Mouse (Mus musculus) midbrain, embryonic 11.5 days (tissue): Measurements from ENCODE around the gene Apoa2. TPM values are rescaled to one million over a fixed set of nuclear protein-coding genes. Genes with fewer than 3 reads are reported as not detected.

Experiments used
- ATAC-seq: fragments of 200-750 bp; cut with Nextera tagmentation; 2 replicates; pipeline ENCODE4 v1.8.0; 2017; ENCODE audit warnings: moderate TSS enrichment, moderate library complexity; ENCODE audit not compliant: low FRiP score
- DNase-seq: peaks from one replicate; pipeline ENCODE4 v3.0.0; 2015; ENCODE audit warnings: low spot score; ENCODE audit errors: missing footprints
- H3K27ac ChIP-seq: fragments of 300-500 bp; sonication (generic); 2 replicates; pipeline ENCODE4 v1.5.1; 2014; ENCODE audit warnings: low read depth, low read length
- H3K27me3 ChIP-seq: fragments of 300-500 bp; sonication (generic); 2 replicates; pipeline ENCODE4 v1.6.1; 2014; ENCODE audit warnings: mild to moderate bottlenecking, low read length, moderate library complexity, mixed read lengths; ENCODE audit not compliant: control insufficient read depth, insufficient read depth
- H3K36me3 ChIP-seq: fragments of 300-500 bp; sonication (generic); 2 replicates; pipeline ENCODE4 v1.6.1; 2014; ENCODE audit warnings: mild to moderate bottlenecking, low read length, moderate library complexity, mixed read lengths; ENCODE audit not compliant: control insufficient read depth, insufficient read depth
- H3K4me1 ChIP-seq: fragments of 300-500 bp; sonication (generic); 2 replicates; pipeline ENCODE4 v1.6.1; 2014; ENCODE audit warnings: low read length; ENCODE audit not compliant: control insufficient read depth, insufficient read depth
- H3K4me2 ChIP-seq: fragments of 300-500 bp; sonication (generic); 2 replicates; pipeline ENCODE4 v1.6.1; 2014; ENCODE audit warnings: mild to moderate bottlenecking, moderate library complexity
- H3K4me3 ChIP-seq: fragments of 300-500 bp; sonication (generic); 2 replicates; pipeline ENCODE4 v1.5.1; 2014; ENCODE audit warnings: low read depth, low read length
- H3K9ac ChIP-seq: fragments of 300-500 bp; sonication (generic); 2 replicates; pipeline ENCODE4 v1.6.1; 2014; ENCODE audit warnings: low read length
- H3K9me3 ChIP-seq: fragments of 300-500 bp; sonication (generic); 2 replicates; pipeline ENCODE4 v1.6.1; 2016; ENCODE audit warnings: low read length; ENCODE audit not compliant: control insufficient read depth
- WGBS: fragments of 180-500 bp; shearing (Covaris S2); extraction: QIAGEN DNeasy Blood & Tissue Kit; methylation state at CpG from one replicate; pipeline ENCODE4 v1.1.7; 2014; 5-methylcytosine and 5-hydroxymethylcytosine counted together
- polyA plus RNA-seq: library from polyadenylated mRNA; unstranded; fragments of >200 nt; fragmentation: Nextera tagmentation; extraction: Ambion mirVana; gene quantifications from 2 replicates; pipeline ENCODE4 v1.2.1, GENCODE M21; 2014

Apoa2 gene
- polyA plus RNA-seq, 1 experiment from 2014 or later, result 3.7 TPM

DNA sequence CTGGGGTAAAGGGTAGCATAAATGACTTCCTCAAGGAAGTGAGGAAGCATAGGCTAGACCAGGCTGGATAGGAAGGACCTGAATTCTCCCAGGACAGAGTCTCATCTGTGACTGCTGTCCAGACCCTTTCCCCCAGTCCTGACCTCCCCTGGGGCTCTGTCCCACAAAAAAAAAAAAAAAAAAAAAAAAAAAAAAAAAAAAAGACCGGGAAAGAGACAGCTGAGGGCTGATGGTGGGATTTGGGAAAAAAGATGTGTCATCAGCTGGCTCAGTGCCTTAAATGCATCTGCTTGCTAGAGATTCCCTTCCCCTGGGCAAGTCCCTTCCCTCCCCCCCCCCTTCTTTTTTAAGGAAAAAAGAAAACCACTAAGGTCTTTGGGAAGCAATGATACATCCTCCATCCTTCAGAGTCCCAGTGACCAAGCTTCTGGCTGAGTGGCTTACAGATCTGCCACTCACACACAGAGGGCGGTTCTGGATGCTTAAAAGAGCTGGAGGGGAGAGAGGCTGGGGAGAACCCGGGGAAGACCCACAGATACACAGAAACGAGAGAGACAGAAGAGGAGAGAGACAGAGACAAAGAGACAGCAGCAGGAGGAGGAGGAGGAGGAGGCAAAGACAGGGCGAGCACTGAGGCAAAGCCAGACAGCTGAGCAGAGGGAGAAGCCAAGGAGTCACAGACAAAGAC, 25.2 kb downstream of the Apoa2 start, which contains the start of gene Adamts4:
Gene Adamts4, plus strand, starts transcription at position 509 of the 688 bp plus-strand sequence.
- Histone ChIP-seq H3K9ac (peak within 1 kb of the TSS; percentile 51), H3K4me1 (peaks cover 37% of the 10 kb centered on the region), H3K36me3 (no peaks in the 10 kb centered on the region), H3K27me3 (no peaks in the 10 kb centered on the region), H3K4me3 (peak within 1 kb of the TSS; percentile 18), H3K27ac (no peak within 1 kb of the TSS), H3K9me3 (no peaks in the 10 kb centered on the region), H3K4me2 (peak within 1 kb of the TSS; percentile 47)
- peak; percentile 93 for DNase-seq
- no peak for ATAC-seq
- 7% methylated on average over 5 of the region's 5 CpGs for WGBS

DNA sequence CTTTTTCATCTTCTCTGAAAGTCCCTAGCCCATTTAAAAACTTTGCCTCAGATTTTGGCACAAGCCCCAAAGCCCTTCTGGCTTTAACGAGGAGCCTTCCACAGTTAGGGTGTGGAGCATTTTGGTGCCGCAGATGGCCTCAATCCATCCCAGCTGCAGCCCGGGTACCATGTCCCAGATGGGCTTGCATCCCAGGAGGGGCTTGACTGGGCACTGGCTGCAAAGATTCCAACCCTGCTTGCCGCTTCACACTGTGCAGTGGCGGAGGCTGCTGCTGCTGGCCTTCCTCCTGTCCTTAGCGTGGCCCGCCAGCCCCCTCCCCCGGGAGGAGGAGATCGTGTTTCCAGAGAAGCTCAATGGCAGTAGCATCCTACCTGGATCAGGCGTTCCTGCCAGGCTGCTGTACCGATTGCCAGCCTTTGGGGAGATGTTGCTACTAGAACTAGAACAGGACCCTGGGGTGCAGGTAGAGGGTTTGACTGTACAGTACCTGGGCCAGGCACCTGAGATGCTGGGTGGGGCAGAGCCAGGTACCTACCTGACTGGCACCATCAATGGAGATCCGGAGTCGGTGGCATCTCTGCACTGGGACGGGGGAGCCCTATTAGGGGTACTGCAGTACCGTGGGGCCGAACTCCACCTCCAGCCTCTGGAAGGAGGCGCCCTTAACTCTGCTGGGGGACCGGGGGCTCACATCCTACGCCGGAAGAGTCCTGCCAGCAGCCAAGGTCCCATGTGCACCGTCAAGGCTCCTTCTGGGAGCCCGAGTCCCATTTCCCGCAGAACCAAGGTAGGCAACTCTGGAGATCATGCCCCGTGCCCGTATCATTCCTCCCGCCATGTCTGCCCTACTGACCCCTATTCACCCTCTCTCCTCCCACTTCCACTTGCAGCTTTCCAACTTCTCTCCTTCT, 26.1 kb downstream of the Apoa2 start, which contains the start of gene Ndufs2:
Gene Ndufs2, minus strand, starts transcription at position 709 of the 914 bp plus-strand sequence.
- Histone ChIP-seq H3K4me2 (peak within 1 kb of the TSS; percentile 47), H3K4me1 (peaks cover 37% of the 10 kb centered on the region), H3K9me3 (no peaks in the 10 kb centered on the region), H3K27me3 (no peaks in the 10 kb centered on the region), H3K4me3 (peak within 1 kb of the TSS; percentile 18), H3K9ac (peak within 1 kb of the TSS; percentile 51), H3K36me3 (no peaks in the 10 kb centered on the region), H3K27ac (peak within 1 kb of the TSS; percentile 36; the same call in 1 of the 2 replicates)
- 9% methylated on average over 26 of the region's 26 CpGs for WGBS
- ATAC-seq (no peak), DNase-seq (peak; percentile 90)

DNA sequence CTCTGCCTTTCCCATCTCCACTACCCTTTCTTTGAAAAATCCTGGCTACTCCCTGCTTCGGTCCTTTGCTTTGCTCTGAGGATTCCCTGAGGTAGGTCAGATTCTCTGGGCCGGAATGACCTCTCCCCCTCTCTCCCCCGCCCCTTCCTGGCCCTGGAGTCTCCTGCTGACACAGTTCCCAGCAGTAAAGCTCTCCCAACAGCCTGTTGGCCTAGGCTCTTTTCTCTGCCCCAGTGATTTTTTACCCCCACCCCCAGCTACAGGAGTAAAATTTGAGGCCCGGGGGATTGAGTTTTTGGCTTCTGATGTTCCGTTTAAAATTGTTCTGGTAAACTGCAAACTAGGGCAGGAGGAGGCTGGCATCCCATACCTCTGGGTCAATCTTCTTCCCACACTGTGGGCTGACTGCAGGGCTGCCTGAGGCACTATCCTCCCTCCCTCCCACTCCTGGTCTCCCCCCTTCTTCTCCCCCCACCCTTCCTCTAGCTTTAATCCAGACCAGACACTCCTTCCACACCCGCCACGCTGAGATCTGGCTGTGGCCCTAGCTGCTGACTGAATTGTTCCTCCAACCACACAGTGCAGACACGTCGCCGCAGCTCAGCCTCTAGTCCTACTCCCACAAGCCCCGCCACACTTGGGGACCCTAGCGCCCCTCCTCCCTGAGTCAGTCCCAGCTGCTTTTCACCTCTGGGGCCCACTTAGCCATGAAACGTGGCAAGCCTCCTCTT, 26.9 kb downstream of the Apoa2 start:
- DNase-seq (peak; percentile 90), ATAC-seq (peak; percentile 19)
- H3K4me3 ChIP-seq, result peak overlapping the region; percentile 18; the same call in 1 of the 2 replicates
- H3K9me3 ChIP-seq, result no peaks in the 10 kb centered on the region
- H3K4me2 ChIP-seq, result peak overlapping the region; percentile 47
- H3K4me1 ChIP-seq, result peaks cover 32% of the 10 kb centered on the region
- WGBS, result 2% methylated on average over 13 of the region's 13 CpGs
- no peaks in the 10 kb centered on the region for H3K27me3 ChIP-seq
- H3K36me3 ChIP-seq, result no peaks in the 10 kb centered on the region
- peak overlapping the region; percentile 51 for H3K9ac ChIP-seq
- peak overlapping the region; percentile 36; the same call in 1 of the 2 replicates for H3K27ac ChIP-seq

DNA sequence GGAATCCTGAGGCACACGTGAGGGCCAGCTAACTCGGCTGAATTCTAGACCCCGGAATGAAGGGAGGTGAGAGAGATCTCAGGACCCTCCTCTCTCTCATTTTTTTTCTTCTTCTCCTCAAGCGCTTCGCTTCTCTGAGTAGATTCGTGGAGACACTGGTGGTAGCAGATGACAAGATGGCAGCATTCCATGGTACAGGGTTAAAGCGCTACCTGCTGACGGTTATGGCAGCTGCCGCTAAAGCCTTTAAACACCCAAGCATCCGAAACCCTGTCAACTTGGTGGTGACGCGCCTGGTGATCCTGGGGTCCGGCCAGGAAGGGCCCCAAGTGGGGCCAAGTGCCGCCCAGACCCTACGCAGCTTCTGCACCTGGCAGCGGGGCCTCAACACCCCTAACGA, 27.6 kb downstream of the Apoa2 start:
- WGBS, result 35% methylated on average over 17 of the region's 17 CpGs
- Histone ChIP-seq H3K27me3 (no peaks in the 10 kb centered on the region), H3K36me3 (no peaks in the 10 kb centered on the region), H3K4me2 (peak overlapping the region; percentile 47), H3K4me1 (peaks cover 30% of the 10 kb centered on the region), H3K9ac (peak overlapping the region; percentile 51; the same call in 1 of the 2 replicates), H3K9me3 (no peaks in the 10 kb centered on the region), H3K4me3 (peak overlapping the region; percentile 18; the same call in 1 of the 2 replicates), H3K27ac (no peak overlapping the region)
- DNase-seq, result no peak
- no peak for ATAC-seq

DNA sequence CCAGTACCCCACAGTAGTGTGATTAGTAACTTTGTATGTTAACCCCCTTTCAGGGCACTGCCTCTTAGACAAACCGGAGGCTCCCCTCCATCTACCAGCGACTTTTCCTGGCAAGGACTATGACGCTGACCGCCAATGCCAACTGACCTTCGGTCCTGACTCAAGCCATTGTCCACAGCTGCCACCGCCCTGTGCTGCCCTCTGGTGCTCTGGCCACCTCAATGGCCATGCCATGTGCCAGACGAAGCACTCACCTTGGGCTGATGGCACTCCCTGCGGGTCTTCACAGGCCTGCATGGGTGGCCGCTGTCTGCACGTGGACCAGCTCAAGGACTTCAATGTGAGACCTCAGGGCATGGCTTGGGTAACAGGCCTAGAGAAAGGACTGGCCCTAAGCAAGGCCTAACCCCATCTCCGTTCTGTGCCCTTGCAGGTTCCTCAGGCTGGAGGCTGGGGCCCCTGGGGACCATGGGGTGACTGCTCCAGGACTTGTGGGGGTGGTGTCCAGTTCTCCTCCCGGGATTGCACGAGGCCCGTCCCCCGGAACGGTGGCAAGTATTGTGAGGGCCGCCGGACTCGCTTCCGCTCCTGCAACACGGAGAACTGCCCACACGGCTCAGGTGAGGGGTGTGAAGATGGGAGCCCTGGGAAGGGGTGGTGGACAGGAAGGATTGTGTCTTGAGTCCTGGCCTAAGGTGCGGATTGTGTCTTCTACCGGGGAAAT, 31.4 kb downstream of the Apoa2 start:
- H3K4me3 ChIP-seq, result no peak overlapping the region
- H3K27me3 ChIP-seq, result no peaks in the 10 kb centered on the region
- H3K36me3 ChIP-seq, result no peaks in the 10 kb centered on the region
- H3K4me1 ChIP-seq, result peaks cover 9% of the 10 kb centered on the region
- H3K9ac ChIP-seq, result no peak overlapping the region
- 91% methylated on average over 24 of the region's 24 CpGs for WGBS
- H3K27ac ChIP-seq, result no peak overlapping the region
- DNase-seq (no peak), ATAC-seq (no peak)
- no peak overlapping the region for H3K4me2 ChIP-seq
- H3K9me3 ChIP-seq, result no peaks in the 10 kb centered on the region

DNA sequence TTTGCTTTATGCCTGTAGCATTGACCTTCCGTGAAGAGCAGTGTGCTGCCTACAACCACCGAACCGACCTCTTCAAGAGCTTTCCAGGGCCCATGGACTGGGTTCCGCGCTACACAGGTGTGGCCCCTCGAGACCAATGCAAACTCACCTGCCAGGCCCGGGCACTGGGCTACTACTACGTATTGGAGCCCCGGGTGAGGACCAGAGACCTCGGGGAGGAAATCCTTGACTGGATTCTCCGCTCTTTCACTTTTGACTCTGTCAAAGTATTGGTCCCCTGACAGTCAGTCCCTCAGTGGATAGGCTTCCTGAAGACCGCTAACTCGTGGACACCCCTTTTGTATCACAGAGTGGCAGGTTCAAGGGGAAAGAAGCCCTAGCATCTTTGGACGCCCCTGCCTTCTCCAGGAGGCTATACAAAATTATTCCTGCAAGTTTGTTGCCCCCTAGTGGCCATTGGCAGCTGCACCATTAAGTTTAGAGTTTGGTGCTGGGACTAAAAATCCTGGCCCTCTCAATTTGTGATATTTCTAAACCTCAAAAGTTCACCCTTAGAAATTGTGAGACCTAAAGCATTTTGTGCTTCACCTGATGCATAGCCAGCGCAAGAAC, 32.2 kb downstream of the Apoa2 start:
- no peaks in the 10 kb centered on the region for H3K9me3 ChIP-seq
- no peak overlapping the region for H3K4me3 ChIP-seq
- H3K27me3 ChIP-seq, result no peaks in the 10 kb centered on the region
- peaks cover 2% of the 10 kb centered on the region; the same call in 1 of the 2 replicates for H3K4me1 ChIP-seq
- peak; percentile 92 for DNase-seq
- H3K27ac ChIP-seq, result no peak overlapping the region
- H3K36me3 ChIP-seq, result no peaks in the 10 kb centered on the region
- H3K9ac ChIP-seq, result no peak overlapping the region
- no peak overlapping the region for H3K4me2 ChIP-seq
- peak; percentile 54; the same call in 1 of the 2 replicates for ATAC-seq
- 66% methylated on average over 15 of the region's 15 CpGs for WGBS

DNA sequence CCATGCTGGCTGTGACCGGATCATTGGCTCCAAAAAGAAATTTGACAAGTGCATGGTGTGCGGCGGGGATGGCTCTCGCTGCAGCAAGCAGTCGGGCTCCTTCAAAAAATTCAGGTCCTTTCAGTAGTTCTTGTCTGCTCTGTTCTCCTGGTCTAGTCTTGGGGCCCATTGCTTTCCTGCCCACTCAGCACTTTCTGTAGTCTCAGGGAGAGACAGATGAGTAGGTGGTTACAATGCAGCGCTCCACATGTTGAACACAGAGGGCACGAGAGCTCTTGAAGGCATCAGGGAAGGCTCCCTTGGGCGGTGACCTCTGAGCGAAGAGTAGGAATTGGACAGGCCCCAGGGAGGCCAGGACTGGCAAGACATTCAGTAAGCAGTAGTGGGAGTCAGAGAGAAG, 32.9 kb downstream of the Apoa2 start:
- no peak overlapping the region for H3K27ac ChIP-seq
- no peak overlapping the region for H3K4me2 ChIP-seq
- no peaks in the 10 kb centered on the region for H3K27me3 ChIP-seq
- H3K4me1 ChIP-seq, result peaks cover 2% of the 10 kb centered on the region; the same call in 1 of the 2 replicates
- DNase-seq (no peak), ATAC-seq (no peak)
- 89% methylated on average over 9 of the region's 9 CpGs for WGBS
- no peak overlapping the region for H3K9ac ChIP-seq
- H3K4me3 ChIP-seq, result no peak overlapping the region
- H3K36me3 ChIP-seq, result no peaks in the 10 kb centered on the region
- H3K9me3 ChIP-seq, result no peaks in the 10 kb centered on the region

DNA sequence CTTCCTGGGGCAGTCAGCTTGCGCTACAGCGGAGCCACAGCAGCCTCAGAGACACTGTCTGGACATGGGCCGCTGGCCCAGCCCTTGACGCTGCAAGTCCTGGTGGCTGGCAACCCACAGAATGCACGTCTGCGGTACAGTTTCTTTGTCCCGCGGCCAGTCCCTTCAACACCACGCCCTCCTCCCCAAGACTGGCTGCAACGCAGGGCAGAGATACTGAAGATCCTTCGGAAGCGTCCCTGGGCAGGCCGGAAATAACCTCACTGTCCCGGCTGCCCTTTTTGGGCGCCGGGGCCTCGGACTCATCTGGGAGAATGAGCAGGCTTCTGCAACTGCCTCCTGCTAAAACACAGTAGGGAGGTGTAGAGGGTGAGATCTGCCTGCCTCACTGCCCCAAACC, 34.1 kb downstream of the Apoa2 start:
- Histone ChIP-seq H3K36me3 (no peaks in the 10 kb centered on the region), H3K4me3 (no peak overlapping the region)

More for the DNA sequence above, 34.1 kb downstream of the Apoa2 start:
- Histone ChIP-seq H3K27me3 (no peaks in the 10 kb centered on the region), H3K9ac (no peak overlapping the region), H3K4me2 (no peak overlapping the region), H3K4me1 (peaks cover 5% of the 10 kb centered on the region; the same call in 1 of the 2 replicates), H3K27ac (no peak overlapping the region), H3K9me3 (no peaks in the 10 kb centered on the region)
- ATAC-seq (no peak), DNase-seq (no peak)
- WGBS, result 83% methylated on average over 17 of the region's 17 CpGs
